Mouse (Mus musculus) heart, adult 11 months (tissue): ENCODE measurements around the gene Gm49394.

ENCODE experiments used
- DNase-seq: peaks from one replicate; pipeline ENCODE4 v3.0.0; 2022

Gene Gm49394

GRCm38 (mm10) chr7:142669751-142670625 lies at the start of gene Gm49394:
TSS of gene Gm49394 (minus strand) at chr7:142669942.
- DNase-seq, result peak; percentile 85

DNA sequence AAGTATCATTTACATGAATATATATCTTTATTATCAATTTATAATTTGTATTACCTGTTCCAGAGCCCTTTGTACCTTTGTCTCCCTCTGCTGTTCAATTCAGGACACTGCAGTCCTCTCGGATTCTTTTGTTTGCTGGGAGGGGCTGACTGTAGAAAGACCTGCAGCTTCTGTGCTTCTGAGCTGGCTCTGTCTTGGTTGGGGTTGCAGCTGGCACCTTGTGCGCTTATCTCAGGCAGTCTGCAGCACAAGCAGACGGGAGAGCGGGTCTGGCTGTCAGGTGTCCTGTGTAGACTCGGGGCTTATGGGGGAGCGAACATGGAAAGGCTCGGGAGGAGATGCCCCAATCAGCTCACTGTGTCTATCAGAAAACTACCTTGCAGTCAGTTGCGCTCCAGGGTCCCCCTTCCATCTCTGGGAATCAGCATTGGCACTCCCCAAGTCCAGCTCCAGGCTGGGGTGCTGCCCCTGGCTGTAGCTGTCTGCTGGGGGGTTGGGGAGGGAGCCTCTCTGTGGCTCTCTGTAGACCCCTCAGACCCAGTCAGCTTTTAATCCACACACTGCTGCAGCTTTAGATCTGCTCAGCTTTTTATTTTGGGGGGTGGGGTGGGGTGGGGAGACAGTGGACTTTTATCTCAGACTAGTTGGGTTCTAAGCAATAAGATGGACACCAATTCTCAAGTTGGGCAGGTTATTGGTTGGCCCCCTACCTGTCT lies 45.2 kb upstream of the Gm49394 start:
- DNase-seq, result peak; percentile 79

- no peak for DNase-seq
These were observed 37.1 kb upstream of the Gm49394 start for GRCm38 (mm10) chr7:142706873-142707272.

DNA sequence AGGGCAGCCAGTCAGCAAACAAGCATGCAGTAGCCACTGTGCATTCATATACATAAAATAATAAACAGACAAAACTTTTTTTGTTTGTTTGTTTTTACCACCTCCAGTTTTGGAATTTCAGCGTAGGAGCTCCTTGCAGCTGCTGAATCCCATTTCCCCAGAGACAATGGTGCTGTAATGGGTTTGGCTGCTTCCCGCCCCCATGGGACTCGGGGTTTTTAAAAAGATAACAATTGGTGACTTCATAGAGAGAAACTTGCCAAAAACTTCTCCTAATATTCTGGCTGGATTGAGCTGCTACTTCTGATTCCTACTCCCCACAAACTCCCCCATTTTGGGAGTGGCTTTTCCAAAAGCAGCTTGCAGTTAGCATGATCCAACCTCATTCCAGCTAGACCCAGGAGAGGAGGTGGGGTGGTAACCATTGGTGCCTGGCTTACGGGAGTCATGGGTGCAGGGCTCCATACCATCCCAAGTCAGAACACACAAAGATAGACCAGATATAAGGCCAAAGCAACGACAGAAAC lies 29.7 kb upstream of the Gm49394 start:
- DNase-seq, result peak; percentile 97

- DNase-seq, result peak; percentile 93
These were observed 8.9 kb upstream of the Gm49394 start for GRCm38 (mm10) chr7:142678611-142679010.

DNA sequence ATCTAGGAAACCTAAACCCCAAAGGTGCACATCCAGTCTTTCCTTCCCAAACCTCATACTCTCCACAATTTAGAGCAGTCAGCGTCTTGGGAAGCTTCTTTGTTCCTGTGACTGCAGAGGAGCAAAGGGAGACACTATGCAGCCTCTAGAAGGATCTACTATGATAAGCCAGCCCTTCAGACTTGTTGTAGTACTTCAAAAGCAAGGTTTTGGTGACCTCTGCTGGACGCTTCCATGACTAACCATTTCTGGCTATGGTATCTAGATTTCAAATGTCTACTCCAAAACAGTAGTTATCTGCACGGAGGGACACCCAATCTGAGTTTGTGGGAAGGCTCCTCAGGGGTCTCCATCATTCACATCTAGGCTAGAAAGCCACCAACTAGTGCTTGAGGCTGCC lies 5.9 kb upstream of the Gm49394 start:
- DNase-seq, result peak; percentile 66

DNA sequence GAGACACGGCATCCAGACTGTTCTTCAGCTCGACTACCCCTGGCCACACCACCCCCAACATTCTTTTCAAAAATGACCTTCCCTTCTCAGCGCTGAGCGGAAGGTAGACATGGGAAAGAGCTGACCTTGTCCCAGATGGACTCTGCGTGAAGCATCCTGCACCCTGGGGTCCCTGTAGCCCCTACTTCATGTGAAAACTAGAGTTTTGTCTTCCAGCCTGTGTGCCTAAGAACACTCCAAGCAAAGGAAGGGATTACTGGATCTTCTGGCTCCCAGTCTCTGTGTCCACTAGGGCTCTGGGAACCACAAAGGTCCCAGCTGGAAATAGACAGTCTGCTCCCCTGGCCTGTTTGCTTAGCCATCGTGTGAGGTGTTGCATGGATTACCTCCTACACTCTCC lies 5.4 kb upstream of the Gm49394 start:
- peak; percentile 74 for DNase-seq

DNA sequence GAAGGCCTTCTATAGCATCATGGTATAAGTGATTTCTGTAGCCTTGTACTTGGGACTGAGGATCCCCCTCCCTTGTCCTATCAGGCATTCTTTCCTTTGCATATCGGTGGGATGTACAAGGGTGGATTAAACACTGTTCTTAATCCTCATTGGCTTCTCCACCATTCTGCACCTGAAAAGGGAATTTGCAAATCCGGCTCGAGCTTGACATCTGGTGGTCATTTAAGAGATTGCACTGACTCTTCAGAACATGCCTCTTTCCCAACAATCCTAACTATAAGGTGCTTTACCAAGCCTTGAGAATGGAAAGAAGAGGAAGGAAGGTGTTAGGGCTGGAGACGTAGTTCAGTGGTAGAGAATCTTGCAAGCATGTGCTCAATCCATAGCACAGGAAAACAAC lies 2.4 kb upstream of the Gm49394 start:
- peak; percentile 48 for DNase-seq

DNA sequence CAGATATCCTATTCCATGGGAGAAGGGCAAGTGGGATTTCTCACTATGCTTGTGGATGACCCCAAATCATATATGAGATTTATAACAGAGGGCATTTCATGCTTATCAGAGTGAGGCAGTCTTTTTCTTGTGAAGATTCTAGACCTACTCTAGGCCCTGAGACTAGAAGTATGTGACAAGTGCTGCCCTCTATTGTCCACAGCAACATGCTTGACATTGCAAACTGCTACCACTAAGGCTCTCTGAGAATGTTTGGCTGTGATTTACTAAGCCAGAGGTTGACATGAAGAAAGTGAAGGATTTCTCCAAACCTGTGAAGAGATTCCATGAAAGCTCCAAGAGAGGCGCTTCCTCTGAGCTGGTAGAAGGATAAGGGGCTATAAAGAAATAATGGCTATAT lies 1.3 kb upstream of the Gm49394 start:
- peak; percentile 14 for DNase-seq

GRCm38 (mm10) chr7:142668328-142668727 lies 1.4 kb downstream of the Gm49394 start:
- DNase-seq, result peak; percentile 76

DNA sequence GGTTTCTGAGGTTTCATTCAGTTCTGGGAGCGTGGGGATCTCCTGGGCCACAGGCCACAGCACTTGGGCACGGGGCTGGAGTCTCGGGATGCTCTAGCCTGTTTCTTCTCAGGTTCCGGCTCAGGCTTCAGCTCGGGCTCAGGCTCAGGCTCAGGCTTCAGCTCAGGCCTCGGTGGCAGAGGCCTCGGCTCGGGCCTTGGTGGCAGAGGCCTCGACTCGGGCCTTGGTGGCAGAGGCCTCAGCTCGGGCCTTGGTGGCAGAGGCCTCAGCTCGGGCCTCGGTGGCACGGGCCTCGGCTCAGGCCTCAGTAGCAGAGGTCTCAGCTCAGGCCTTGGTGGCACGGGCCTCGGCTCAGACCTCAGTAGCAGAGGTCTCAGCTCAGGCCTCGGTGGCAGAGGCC lies 2.2 kb downstream of the Gm49394 start:
- DNase-seq, result peak; percentile 76

DNA sequence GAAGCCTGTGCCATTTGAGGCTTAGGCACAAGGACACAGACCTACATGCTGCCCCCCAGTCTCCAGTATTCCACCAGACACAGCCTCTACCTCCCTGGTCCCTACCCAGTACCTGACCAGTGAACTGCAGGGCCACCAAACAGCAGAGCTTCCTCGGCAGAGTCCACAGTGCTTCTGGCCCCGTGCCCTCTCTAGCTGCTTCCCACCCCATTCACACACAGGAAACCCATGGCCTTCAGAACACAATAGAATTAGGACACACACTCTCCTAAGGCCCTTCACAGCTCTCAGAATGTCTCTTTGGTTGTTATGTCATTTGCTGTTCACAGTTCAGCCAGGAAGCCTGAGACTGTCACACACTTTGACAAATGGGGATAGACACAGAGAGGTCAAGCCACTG lies 3.1 kb downstream of the Gm49394 start, which contains the start of gene Igf2:
Igf2 (minus strand) TSS at position 158 of the 400 bp plus-strand sequence.
- peak; percentile 94 for DNase-seq

GRCm38 (mm10) chr7:142666109-142666508 lies 3.6 kb downstream of the Gm49394 start:
- peak; percentile 93 for DNase-seq

- DNase-seq, result peak; percentile 87
These were observed 4.4 kb downstream of the Gm49394 start for GRCm38 (mm10) chr7:142665364-142665763.

DNA sequence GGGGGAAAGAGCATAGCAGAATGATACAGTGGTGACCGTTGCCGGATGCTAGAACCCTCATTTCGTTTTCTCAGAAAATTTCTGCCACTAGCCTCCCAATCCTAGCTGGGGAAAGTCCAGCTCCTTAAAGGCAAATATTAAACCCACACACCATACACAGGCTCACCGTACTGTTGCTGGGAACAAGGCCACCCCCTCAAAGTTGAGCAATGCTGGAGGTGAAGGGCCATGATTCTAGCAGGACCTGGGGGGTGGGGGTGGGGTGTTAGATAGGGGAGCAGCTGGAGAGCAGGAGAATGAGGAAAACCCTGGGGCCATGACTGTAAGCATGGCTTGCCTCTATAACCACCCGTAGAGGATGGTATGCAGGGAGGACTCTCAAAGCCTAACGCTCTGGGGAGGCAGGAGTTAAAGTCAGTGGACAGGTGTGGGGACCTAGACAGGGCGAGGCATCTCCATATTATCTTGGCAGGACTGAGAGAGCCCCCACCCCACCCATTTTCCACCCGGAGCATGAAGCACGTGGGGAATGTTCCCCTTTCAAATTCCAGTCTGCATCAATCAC lies 5.2 kb downstream of the Gm49394 start:
- peak; percentile 71 for DNase-seq

GRCm38 (mm10) chr7:142663931-142664421 lies 5.8 kb downstream of the Gm49394 start:
- peak; percentile 34 for DNase-seq

GRCm38 (mm10) chr7:142663151-142663550 lies 6.6 kb downstream of the Gm49394 start:
- DNase-seq, result peak; percentile 41

DNA sequence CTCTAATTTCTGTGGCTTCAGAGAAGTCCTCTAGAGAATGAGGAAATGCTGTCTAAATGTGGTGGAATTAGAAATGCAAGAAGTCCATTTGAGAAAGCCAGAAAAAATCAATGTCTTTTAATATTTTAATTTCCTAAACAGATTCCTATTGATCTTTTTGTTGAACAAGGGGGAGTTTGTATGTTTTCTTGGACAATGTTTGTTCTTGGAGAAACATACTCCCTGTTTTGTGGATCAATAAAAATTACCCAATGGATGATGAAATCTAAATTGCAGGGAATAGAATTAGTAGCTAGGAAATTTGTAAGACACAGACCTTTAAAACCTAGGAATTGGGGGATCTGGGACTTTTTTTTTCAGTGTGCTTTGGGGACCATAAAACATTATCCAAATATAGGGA lies 7.9 kb downstream of the Gm49394 start:
- DNase-seq, result peak; percentile 15

GRCm38 (mm10) chr7:142661046-142661445 lies 8.7 kb downstream of the Gm49394 start:
- no peak for DNase-seq

- DNase-seq, result no peak
These were observed 9.1 kb downstream of the Gm49394 start for GRCm38 (mm10) chr7:142660651-142660945.

DNA sequence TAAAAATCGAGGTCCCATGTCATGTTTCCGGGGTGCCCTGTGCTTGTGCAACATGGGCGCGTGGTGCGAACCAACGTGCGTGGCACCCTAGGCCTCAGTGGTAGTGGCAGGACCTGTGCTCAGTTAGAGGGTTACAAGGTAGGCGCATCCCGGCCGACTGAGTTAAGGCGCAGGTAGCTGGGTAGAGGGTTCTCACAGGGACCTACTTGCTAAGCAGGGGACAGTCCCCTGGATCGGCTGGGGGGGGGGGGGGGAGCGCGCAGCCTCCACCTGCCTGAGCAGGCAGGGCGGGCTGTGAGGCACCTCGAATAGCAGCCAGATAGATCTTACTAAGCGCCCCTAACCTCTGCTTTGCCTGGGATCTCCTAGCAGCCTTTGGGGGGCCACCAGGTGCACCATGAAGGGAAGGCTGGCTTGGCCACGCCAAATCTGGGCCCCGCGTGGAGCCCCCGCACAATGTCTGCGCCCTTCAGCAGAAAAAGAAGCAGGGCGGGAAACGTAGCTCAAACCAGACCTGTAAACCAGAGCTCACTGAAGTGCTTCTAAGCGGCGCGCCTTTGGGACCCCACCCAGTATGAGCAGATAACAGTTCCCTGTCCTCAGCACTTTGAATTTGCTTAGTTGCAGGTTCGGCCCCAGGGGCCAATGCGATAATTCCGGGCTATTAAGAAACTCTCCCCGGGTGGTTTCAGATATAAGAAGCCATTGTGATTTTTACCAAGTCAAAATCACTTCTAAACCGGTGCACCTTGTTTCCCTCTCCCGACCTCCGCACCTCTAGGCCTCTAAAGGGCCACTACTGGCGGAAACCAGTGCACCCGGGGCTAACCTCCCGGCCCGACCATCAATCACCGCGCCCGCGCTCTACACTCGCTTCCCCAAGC lies 9.7 kb downstream of the Gm49394 start:
- DNase-seq, result no peak

GRCm38 (mm10) chr7:142659181-142659681 lies 10.5 kb downstream of the Gm49394 start:
- DNase-seq, result no peak
